Mouse (Mus musculus) stomach, postnatal 0 days (tissue): ENCODE results near the gene Slk.

Experiments used
- CTCF ChIP-seq: IDR thresholded peaks from 2 replicates; pipeline ENCODE4 v1.5.1; 2016; ENCODE audit warnings: antibody characterized with exemption, low read depth, mild to moderate bottlenecking, moderate library complexity
- EP300 ChIP-seq: optimal IDR thresholded peaks from 2 replicates; pipeline ENCODE3; 2016; ENCODE audit warnings: antibody characterized with exemption

GRCm38 (mm10) chr19:47668399-47668798, 88.9 kb downstream of the Slk start:
- TF ChIP-seq CTCF (no peak), EP300 (no peak)
